Mouse (Mus musculus) G1E (cell line): ENCODE measurements around the gene Klhl26. TPM values are rescaled to one million over a fixed set of nuclear protein-coding genes. Genes with fewer than 3 reads are reported as not detected.

Experiments used
- ATAC-seq: 2 replicates; pipeline ENCODE4 v1.8.0; 2016; ENCODE audit warnings: mild to moderate bottlenecking; ENCODE audit not compliant: insufficient number of reproducible peaks, poor library complexity, low FRiP score, severe bottlenecking; ENCODE audit errors: extremely low read depth
- DNase-seq: peaks from one replicate; pipeline ENCODE4 v3.0.0; 2012; ENCODE audit warnings: low spot score
- H3K27me3 ChIP-seq: 2 replicates; pipeline ENCODE4 v1.6.1; 2012; ENCODE audit warnings: mild to moderate bottlenecking, low read length, inconsistent platforms; ENCODE audit not compliant: insufficient read depth
- H3K36me3 ChIP-seq: replicated peaks from 2 replicates; pipeline ENCODE3; 2012; ENCODE audit warnings: mild to moderate bottlenecking, inconsistent platforms
- H3K4me1 ChIP-seq: 2 replicates; pipeline ENCODE4 v1.6.1; 2012; ENCODE audit warnings: low read depth, low read length, inconsistent platforms, mixed read lengths; ENCODE audit not compliant: insufficient read depth
- H3K4me3 ChIP-seq: 2 replicates; pipeline ENCODE4 v1.5.1; 2012; ENCODE audit warnings: low read depth, mild to moderate bottlenecking, inconsistent platforms, low read length, moderate library complexity, mixed read lengths
- H3K9me3 ChIP-seq: replicated peaks from 2 replicates; pipeline ENCODE4 v1.6.1; 2012; ENCODE audit warnings: inconsistent platforms
- CTCF ChIP-seq: IDR thresholded peaks from 2 replicates; pipeline ENCODE4 v1.5.1; 2012; ENCODE audit warnings: low read depth, low read length, inconsistent platforms, mixed read lengths
- GATA1 ChIP-seq: IDR thresholded peaks from 2 replicates; pipeline ENCODE4 v1.6.1; 2012; ENCODE audit warnings: borderline replicate concordance, low read length, inconsistent platforms, mixed read lengths
- GATA2 ChIP-seq: IDR thresholded peaks from 2 replicates; pipeline ENCODE4 v1.6.1; 2012; ENCODE audit warnings: low read depth, low read length, inconsistent platforms, borderline replicate concordance
- POLR2AphosphoS5 ChIP-seq: IDR thresholded peaks from 2 replicates; pipeline ENCODE4 v1.6.1; 2012; ENCODE audit warnings: low read depth, low read length, inconsistent platforms; ENCODE audit not compliant: insufficient replicate concordance
- TAL1 ChIP-seq: conservative IDR thresholded peaks from 2 replicates; pipeline ENCODE4 v1.6.1; 2012; ENCODE audit warnings: low read depth, low read length, inconsistent platforms, mixed read lengths
- polyA plus RNA-seq: library from polyadenylated mRNA; stranded (reverse); fragments of >175 nt; gene quantifications from 2 replicates; pipeline ENCODE4 v1.2.3, GENCODE M21; 2012
- total RNA-seq, 2 experiments: library from RNA; stranded (forward) in 1 of 2; stranded (reverse) in 1 of 2; fragments of 200-1000 nt in 1 of 2; fragments of >200 nt in 1 of 2; fragmentation: Nextera tagmentation in 1 of 2; gene quantifications; 2 replicates each; pipeline ENCODE4 v1.2.3; 2014 to 2017

Klhl26 gene
- total and polyA plus RNA-seq, 3 experiments = 12.8 to 23.6 (median 13.9) TPM

DNA sequence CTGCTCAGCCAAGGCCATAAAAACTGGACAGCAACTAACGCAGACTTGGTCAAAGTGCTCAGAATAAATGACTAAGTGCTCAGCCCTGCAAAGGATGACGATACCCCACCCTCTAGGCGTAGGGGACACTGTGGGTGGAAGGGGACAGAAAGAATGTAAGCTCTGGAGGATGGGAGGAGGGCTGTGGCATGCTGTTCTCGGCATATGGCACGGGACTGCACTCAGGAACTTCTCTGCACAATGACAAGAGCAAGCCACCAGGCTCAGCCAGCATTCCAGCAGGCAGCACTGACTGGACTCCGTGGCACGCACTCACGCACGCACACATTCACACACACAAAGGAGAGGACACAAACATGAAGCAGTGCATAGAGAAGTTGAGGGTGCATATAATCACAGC lies 16.2 kb downstream of the Klhl26 start:
- DNase-seq (no peak), ATAC-seq (no peak)
- Histone ChIP-seq H3K4me1 (peaks cover 43% of the 10 kb centered on the region), H3K9me3 (peaks cover 7% of the 10 kb centered on the region), H3K27me3 (no peaks in the 10 kb centered on the region), H3K36me3 (peaks cover 94% of the 10 kb centered on the region), H3K4me3 (no peak overlapping the region)
- TF ChIP-seq POLR2AphosphoS5 (no peak), CTCF (no peak), GATA2 (no peak), GATA1 (no peak), TAL1 (no peak)

DNA sequence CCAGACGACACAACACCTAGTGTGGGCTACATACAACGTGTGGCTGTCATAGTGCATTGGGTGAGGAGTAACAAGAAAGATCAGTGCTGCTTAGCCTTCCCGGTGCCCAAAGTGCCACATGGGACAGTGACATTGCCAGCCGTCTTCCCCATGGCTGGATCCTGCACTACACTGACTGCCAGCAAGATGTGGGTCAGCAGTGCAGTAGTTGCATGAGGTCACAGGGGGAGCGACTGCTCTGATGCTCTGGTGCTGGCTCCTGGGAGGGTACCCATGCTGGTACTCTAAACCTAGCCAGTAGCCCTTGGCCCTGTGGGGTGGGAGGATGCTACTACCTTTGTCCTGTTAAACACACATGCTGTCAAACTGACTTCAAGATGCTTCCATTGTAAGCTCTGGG lies 16.6 kb downstream of the Klhl26 start:
- Histone ChIP-seq H3K9me3 (peaks cover 7% of the 10 kb centered on the region), H3K4me1 (peaks cover 43% of the 10 kb centered on the region), H3K4me3 (no peak overlapping the region), H3K27me3 (no peaks in the 10 kb centered on the region), H3K36me3 (peaks cover 94% of the 10 kb centered on the region)
- no peak for TF ChIP-seq GATA1
- no peak for TF ChIP-seq CTCF
- no peak for TF ChIP-seq TAL1
- no peak for TF ChIP-seq POLR2AphosphoS5
- TF ChIP-seq GATA2 = no peak
- ATAC-seq (no peak), DNase-seq (no peak)

DNA sequence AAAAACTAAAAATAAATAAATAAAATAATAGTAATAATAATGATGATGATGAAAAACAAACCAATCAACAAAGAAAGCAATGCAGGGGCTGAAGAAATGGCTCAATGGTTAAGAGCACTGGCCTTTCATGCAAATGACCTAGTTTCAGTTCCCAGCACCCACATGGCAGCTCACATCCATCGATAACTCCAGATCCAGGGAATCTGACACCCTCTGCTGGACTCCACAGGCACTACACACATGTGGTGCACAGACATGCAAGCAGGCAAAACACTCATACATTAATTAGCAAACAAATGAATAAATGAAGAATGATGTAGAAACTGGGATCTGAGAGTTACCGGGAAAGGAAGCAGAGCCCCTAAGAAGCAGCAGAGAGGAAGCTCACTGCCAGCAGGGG lies 17.1 kb downstream of the Klhl26 start:
- Histone ChIP-seq H3K9me3 (peaks cover 7% of the 10 kb centered on the region), H3K4me1 (peaks cover 41% of the 10 kb centered on the region), H3K27me3 (no peaks in the 10 kb centered on the region), H3K4me3 (no peak overlapping the region), H3K36me3 (peaks cover 92% of the 10 kb centered on the region)
- no peak for DNase-seq
- no peak for TF ChIP-seq POLR2AphosphoS5
- TF ChIP-seq GATA1 = no peak
- no peak for TF ChIP-seq GATA2
- no peak for TF ChIP-seq TAL1
- TF ChIP-seq CTCF = no peak
- ATAC-seq = no peak

DNA sequence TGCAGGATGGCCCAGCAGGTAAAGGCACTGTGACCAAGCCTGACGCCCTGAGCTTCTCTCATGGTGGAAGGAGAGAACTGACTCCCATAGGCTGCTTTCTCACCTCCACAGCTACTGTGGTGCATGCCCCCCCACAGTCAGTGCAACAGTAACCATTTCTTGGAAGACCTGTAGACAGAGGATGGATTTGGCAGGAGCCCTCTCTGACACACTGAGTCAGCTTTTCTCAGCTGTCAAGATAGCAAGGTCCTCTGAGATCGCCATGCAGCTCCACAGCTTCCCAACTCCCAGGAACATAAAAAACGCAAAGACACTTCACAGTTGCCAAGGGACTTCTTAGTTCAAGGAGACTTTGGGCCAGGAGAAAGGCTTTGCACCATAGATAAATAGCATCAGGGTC lies 18.3 kb downstream of the Klhl26 start:
- DNase-seq = no peak

DNA sequence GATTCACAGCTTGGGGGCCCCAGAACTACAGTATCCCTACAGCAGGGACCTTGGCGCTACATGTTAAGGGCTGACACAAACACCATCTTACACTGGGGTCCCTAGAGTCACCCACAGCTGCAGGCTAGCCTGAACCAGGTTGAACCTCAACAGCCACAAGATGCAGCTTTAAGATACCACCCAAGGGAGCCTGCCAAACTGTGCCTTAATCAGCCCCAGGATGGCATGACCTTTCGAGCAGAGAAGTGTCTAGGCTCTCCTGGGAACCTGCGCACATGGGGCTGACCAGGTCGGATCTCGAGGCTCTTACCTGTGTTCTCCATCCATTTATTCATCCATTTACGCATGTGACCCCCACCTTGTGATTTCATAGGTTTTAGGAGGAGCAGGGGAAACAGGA lies 18.9 kb downstream of the Klhl26 start:
- no peak overlapping the region for H3K4me3 ChIP-seq
- TF ChIP-seq TAL1 (no peak), GATA2 (no peak), POLR2AphosphoS5 (no peak), CTCF (no peak), GATA1 (no peak)
- H3K36me3 ChIP-seq = peaks cover 94% of the 10 kb centered on the region
- DNase-seq (no peak), ATAC-seq (no peak)
- peaks cover 49% of the 10 kb centered on the region for H3K4me1 ChIP-seq
- peaks cover 7% of the 10 kb centered on the region for H3K9me3 ChIP-seq
- H3K27me3 ChIP-seq = no peaks in the 10 kb centered on the region

More for the DNA sequence above, 18.3 kb downstream of the Klhl26 start:
- no peak for ATAC-seq
- H3K4me1 ChIP-seq = peaks cover 45% of the 10 kb centered on the region
- H3K4me3 ChIP-seq = no peak overlapping the region
- H3K9me3 ChIP-seq = peaks cover 7% of the 10 kb centered on the region
- no peaks in the 10 kb centered on the region for H3K27me3 ChIP-seq
- peaks cover 92% of the 10 kb centered on the region for H3K36me3 ChIP-seq
- no peak for TF ChIP-seq TAL1
- no peak for TF ChIP-seq CTCF
- TF ChIP-seq POLR2AphosphoS5 = no peak

DNA sequence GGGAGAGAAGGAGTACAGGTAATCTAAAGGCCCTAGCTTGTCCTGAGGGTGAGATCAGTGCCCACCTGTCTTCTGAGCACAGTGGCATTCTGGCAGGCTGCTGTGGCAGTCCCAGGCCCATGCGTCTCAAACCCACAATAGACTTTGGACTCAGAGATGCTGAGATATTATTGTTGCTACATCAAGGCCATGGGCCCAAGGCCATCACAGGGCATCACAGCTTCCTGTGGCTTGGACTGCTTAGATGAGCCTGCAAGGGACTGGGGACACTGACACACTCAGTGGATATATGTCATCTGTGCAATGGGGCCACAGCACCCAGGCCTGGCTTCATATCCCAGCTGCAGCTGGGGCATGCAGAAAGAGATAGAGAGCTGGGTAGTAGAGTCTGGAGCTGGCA lies 19.8 kb downstream of the Klhl26 start:
- Histone ChIP-seq H3K4me1 (peaks cover 55% of the 10 kb centered on the region), H3K9me3 (peaks cover 12% of the 10 kb centered on the region), H3K27me3 (peaks cover 4% of the 10 kb centered on the region; the same call in 1 of the 2 replicates), H3K4me3 (no peak overlapping the region), H3K36me3 (peaks cover 94% of the 10 kb centered on the region)
- TF ChIP-seq TAL1 = no peak
- no peak for TF ChIP-seq CTCF
- no peak for TF ChIP-seq GATA1
- no peak for TF ChIP-seq POLR2AphosphoS5
- no peak for TF ChIP-seq GATA2
- ATAC-seq = no peak
- DNase-seq = no peak
